Mouse (Mus musculus): ENCODE data around the gene Malrd1. TPM values are rescaled to one million over a fixed set of nuclear protein-coding genes. Genes with fewer than 3 reads are reported as not detected.

The Malrd1 gene
- polyA plus RNA-seq, 1 experiment from 2014 or later = 0.34 TPM

DNA sequence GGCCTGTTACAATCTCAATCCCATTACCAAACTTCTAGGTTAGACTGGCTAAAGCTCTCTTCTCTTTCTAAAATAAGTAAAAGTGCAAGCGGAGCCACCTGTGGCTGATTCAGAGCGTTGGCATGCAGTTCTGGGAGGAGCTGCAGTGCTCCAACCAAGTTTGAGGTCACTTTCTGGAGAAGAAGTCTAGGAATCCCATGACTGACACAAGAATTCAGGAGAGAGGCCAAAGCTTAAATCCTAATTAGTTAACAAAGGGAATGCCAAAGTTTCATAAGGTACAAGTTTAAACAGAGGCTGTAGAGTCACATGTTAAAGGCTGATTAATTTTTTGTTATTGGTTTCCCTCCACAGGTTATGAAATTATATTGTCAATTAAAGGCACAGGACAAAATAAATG is 642.3 kb downstream of the Malrd1 start:
- Histone ChIP-seq H3K27me3 (ENCODE audit: insufficient read depth, low read length) (no peaks in the 10 kb centered on the region), H3K4me3 (ENCODE audit: low read length) (no peak overlapping the region), H3K36me3 (ENCODE audit: insufficient read depth, low read length) (no peaks in the 10 kb centered on the region), H3K27ac (ENCODE audit: low read length) (no peak overlapping the region), H3K4me2 (replicated peaks; ENCODE audit: low read depth, low read length) (no peak overlapping the region), H3K9me3 (ENCODE audit: low read length) (no peaks in the 10 kb centered on the region), H3K9ac (replicated peaks; ENCODE audit: low read length) (no peak overlapping the region), H3K4me1 (ENCODE audit: insufficient read depth, low read length) (no peaks in the 10 kb centered on the region)
- 69% methylated on average over 2 of the region's 2 CpGs for WGBS
- ATAC-seq (ENCODE audit: low FRiP score, low TSS enrichment) = no peak

DNA sequence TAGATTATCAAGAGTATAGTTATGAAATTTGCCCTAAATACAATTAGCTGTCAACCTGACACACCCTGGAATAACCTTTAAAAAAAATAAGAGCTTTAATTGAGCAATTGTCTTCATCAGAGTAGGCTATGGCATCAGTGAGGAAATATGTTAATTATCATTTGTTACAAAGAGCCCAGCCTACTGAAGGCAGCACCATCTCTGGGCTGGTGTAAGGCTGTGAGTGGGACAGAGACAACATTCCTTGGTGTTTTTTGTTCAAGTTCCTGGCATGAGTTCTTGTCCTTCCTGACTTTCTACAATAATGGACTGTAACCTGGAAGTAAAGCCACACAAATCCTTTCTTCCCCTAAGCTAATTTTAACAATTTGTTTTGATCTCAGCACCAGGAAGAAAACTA is 645.8 kb downstream of the Malrd1 start:
- Histone ChIP-seq H3K27ac (ENCODE audit: low read length) (no peak overlapping the region), H3K4me3 (ENCODE audit: low read length) (no peak overlapping the region)
- ATAC-seq (ENCODE audit: low FRiP score, low TSS enrichment) = no peak

DNA sequence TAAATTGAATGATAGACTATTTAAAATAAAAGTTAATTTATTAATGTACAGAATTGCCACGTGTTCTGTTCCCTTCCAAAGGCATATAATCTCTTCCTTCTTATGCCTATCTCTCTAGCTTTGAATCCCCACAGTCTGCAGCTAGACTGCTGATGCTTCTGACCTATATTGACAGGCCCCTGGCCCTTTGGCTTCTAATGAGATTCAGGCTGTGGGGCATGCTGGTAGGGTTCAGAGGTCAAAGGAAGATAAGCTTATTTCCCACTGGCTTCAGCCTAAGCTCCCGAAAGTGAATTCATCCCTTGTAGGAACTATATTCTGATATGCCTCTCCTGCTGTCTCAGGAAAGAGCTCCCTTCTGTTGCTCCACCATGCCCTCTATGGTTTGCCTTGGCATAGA is 647.1 kb downstream of the Malrd1 start:
- WGBS = 62% methylated on average over 2 of the region's 2 CpGs
- H3K4me1 ChIP-seq (ENCODE audit: insufficient read depth, low read length) = no peaks in the 10 kb centered on the region
- ATAC-seq (ENCODE audit: low FRiP score, low TSS enrichment) = no peak
- no peak overlapping the region for H3K4me3 ChIP-seq (ENCODE audit: low read length)
- no peak overlapping the region for H3K27ac ChIP-seq (ENCODE audit: low read length)
- no peak overlapping the region for H3K9ac ChIP-seq (replicated peaks; ENCODE audit: low read length)
- H3K9me3 ChIP-seq (ENCODE audit: low read length) = no peaks in the 10 kb centered on the region
- no peak overlapping the region for H3K4me2 ChIP-seq (replicated peaks; ENCODE audit: low read depth, low read length)
- H3K36me3 ChIP-seq (ENCODE audit: insufficient read depth, low read length) = no peaks in the 10 kb centered on the region
- no peaks in the 10 kb centered on the region for H3K27me3 ChIP-seq (ENCODE audit: insufficient read depth, low read length)

More for the DNA sequence above, 645.8 kb downstream of the Malrd1 start:
- no peaks in the 10 kb centered on the region for H3K9me3 ChIP-seq (ENCODE audit: low read length)
- no peak overlapping the region for H3K9ac ChIP-seq (replicated peaks; ENCODE audit: low read length)
- H3K4me2 ChIP-seq (replicated peaks; ENCODE audit: low read depth, low read length) = no peak overlapping the region
- no peaks in the 10 kb centered on the region for H3K4me1 ChIP-seq (ENCODE audit: insufficient read depth, low read length)
- no peaks in the 10 kb centered on the region for H3K27me3 ChIP-seq (ENCODE audit: insufficient read depth, low read length)
- H3K36me3 ChIP-seq (ENCODE audit: insufficient read depth, low read length) = no peaks in the 10 kb centered on the region

DNA sequence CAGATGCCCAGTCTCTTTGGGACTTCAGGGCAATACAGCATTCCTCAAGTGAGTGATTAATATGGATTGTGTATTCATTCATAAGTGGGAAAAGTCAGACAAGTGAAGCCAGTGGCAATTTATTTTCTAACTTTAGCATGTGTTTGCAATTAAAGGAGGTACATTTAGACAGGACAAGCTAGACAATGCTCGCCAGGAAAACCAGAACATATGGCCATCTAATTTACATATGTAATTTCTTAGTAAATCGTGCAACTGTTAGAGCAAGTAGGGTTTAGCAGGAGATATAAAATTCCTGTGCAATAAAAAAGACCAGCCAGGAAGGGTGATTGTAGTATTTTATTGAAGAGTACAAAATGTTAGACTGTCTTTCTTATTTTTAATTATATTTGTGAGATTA is 655.9 kb downstream of the Malrd1 start:
- 68% methylated on average over 2 of the region's 2 CpGs for WGBS
- ATAC-seq (ENCODE audit: low FRiP score, low TSS enrichment) = no peak
- H3K4me1 ChIP-seq (ENCODE audit: insufficient read depth, low read length) = no peaks in the 10 kb centered on the region

DNA sequence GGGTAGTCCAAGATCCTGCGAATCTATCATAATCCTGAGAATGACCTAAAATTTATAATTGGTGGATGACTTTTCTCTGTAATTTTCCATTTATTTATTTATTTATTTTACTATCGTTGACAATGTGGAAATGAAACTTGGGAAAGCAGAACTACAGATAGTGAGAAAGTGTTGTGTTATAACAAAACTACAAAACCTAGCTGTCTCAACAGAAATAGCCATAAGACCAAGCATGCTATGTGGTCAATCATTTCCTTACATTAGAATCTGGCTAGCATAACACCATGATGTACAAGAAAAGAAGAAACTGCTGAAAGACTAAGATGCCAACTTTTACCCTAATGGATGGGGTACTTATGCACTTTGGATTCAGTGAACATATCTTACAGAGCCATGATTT is 656.9 kb downstream of the Malrd1 start:
- ATAC-seq (ENCODE audit: low FRiP score, low TSS enrichment) = no peak
- 91% methylated on average over 2 of the region's 2 CpGs for WGBS
- H3K36me3 ChIP-seq (ENCODE audit: insufficient read depth, low read length) = no peaks in the 10 kb centered on the region
- no peak overlapping the region for H3K27ac ChIP-seq (ENCODE audit: low read length)
- H3K4me2 ChIP-seq (replicated peaks; ENCODE audit: low read depth, low read length) = no peak overlapping the region
- no peak overlapping the region for H3K4me3 ChIP-seq (ENCODE audit: low read length)
- H3K9ac ChIP-seq (replicated peaks; ENCODE audit: low read length) = no peak overlapping the region
- H3K27me3 ChIP-seq (ENCODE audit: insufficient read depth, low read length) = no peaks in the 10 kb centered on the region
- H3K9me3 ChIP-seq (ENCODE audit: low read length) = no peaks in the 10 kb centered on the region
- H3K4me1 ChIP-seq (ENCODE audit: insufficient read depth, low read length) = no peaks in the 10 kb centered on the region

More for the DNA sequence above, 655.9 kb downstream of the Malrd1 start:
- Histone ChIP-seq H3K27ac (ENCODE audit: low read length) (no peak overlapping the region), H3K4me3 (ENCODE audit: low read length) (no peak overlapping the region), H3K4me2 (replicated peaks; ENCODE audit: low read depth, low read length) (no peak overlapping the region), H3K9me3 (ENCODE audit: low read length) (no peaks in the 10 kb centered on the region), H3K9ac (replicated peaks; ENCODE audit: low read length) (no peak overlapping the region), H3K27me3 (ENCODE audit: insufficient read depth, low read length) (no peaks in the 10 kb centered on the region), H3K36me3 (ENCODE audit: insufficient read depth, low read length) (no peaks in the 10 kb centered on the region)

DNA sequence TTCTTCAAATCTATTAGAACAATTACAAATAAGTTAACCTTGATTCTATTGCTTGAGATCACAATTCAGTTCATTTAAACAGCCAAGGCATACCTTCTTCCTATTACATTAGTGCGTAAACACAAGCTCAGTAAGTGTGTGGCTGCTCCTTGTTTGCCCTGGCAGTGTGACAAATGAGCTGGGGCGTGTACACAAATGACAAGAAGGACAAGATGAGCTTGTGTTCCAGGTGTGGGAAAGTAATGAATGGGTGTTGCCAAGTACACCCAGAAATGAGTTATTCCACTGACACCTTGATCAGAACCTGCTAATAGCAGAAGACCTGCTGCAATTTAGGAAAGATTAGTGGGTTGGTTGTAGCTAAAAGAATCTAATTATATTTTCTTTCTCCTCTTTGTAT is 683.7 kb downstream of the Malrd1 start:
- H3K27ac ChIP-seq (ENCODE audit: low read length) = no peak overlapping the region
- H3K27me3 ChIP-seq (ENCODE audit: insufficient read depth, low read length) = no peaks in the 10 kb centered on the region
- no peaks in the 10 kb centered on the region for H3K9me3 ChIP-seq (ENCODE audit: low read length)
- no peak overlapping the region for H3K9ac ChIP-seq (replicated peaks; ENCODE audit: low read length)
- no peak overlapping the region for H3K4me2 ChIP-seq (replicated peaks; ENCODE audit: low read depth, low read length)
- 62% methylated on average over 2 of the region's 2 CpGs for WGBS
- ATAC-seq (ENCODE audit: low FRiP score, low TSS enrichment) = no peak
- no peak overlapping the region for H3K4me3 ChIP-seq (ENCODE audit: low read length)
- no peaks in the 10 kb centered on the region for H3K36me3 ChIP-seq (ENCODE audit: insufficient read depth, low read length)
- H3K4me1 ChIP-seq (ENCODE audit: insufficient read depth, low read length) = no peaks in the 10 kb centered on the region

DNA sequence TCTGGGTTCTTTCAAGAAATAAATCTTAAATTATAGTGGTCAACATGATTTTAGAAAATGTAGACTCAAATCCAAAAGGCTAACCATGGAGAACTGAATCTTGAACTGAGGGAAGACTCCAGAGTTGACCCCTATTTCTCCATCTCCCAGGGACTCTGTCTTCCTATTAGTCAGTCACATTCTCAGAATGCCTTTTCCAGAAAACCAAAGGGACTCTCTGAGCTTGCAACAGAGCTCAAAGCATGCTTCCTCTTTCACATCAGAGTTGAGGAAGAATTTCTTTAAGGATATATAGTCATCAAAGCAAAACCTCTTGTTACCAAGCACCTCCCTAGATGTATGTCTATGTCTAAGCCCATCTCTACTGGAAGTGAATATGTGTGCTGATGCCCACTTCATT is 686.5 kb downstream of the Malrd1 start:
- Histone ChIP-seq H3K9ac (replicated peaks; ENCODE audit: low read length) (no peak overlapping the region), H3K36me3 (ENCODE audit: insufficient read depth, low read length) (no peaks in the 10 kb centered on the region), H3K4me1 (ENCODE audit: insufficient read depth, low read length) (no peaks in the 10 kb centered on the region), H3K27me3 (ENCODE audit: insufficient read depth, low read length) (no peaks in the 10 kb centered on the region), H3K9me3 (ENCODE audit: low read length) (no peaks in the 10 kb centered on the region), H3K4me2 (replicated peaks; ENCODE audit: low read depth, low read length) (no peak overlapping the region), H3K27ac (ENCODE audit: low read length) (no peak overlapping the region), H3K4me3 (ENCODE audit: low read length) (no peak overlapping the region)
- no peak for ATAC-seq (ENCODE audit: low FRiP score, low TSS enrichment)

DNA sequence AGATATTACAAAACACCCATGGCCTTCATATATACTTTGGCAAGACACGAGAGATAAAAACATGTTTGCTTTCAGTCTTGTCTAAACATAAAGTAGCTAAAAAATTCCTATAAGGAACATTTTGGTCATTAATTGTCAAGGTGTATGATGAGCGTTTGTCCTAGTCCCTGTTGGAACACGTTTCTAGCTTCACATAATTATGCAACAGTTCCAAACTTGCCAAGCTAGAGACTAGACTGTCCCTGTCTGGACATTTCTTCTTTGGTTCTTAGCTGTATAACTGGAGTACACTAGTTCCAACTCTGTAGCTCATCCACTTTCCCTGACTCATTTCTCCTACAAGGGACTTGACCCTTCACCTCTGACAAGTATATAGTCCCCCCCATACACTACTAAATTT is 687.8 kb downstream of the Malrd1 start:
- no peaks in the 10 kb centered on the region for H3K27me3 ChIP-seq (ENCODE audit: insufficient read depth, low read length)
- 86% methylated on average over 3 of the region's 3 CpGs for WGBS
- no peaks in the 10 kb centered on the region for H3K9me3 ChIP-seq (ENCODE audit: low read length)
- no peak overlapping the region for H3K4me3 ChIP-seq (ENCODE audit: low read length)
- H3K27ac ChIP-seq (ENCODE audit: low read length) = no peak overlapping the region
- H3K4me1 ChIP-seq (ENCODE audit: insufficient read depth, low read length) = no peaks in the 10 kb centered on the region
- H3K4me2 ChIP-seq (replicated peaks; ENCODE audit: low read depth, low read length) = no peak overlapping the region
- no peaks in the 10 kb centered on the region for H3K36me3 ChIP-seq (ENCODE audit: insufficient read depth, low read length)
- ATAC-seq (ENCODE audit: low FRiP score, low TSS enrichment) = no peak
- no peak overlapping the region for H3K9ac ChIP-seq (replicated peaks; ENCODE audit: low read length)

DNA sequence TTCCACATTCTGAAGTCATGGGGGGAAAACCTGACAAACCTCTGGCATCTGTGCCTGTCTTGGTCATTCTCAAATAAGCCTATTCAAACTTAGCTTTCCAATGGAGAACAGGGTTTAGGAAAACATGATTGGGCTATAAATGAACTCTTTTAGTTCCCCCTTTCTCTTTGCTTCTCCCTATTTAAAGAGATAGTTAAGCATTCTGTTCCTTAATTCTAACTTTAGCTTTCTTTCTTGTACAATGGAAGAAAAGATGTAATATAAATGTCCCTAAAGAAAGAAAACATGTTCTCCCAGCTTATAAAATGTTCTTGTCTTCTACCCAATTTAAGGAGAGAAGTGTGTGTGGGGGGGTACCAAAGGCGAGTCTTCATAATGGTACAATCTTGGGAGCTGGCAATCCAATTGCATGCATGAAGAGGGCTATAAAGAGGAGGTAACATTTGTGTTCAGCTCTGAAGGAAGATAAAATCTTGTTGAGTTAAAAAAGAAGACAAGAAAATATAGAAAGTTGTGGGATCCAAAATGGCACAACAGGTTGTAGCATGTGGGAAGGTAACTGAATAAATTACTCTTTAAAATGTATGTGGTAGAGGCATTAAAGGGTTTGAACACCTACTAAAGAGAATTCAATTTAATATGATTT is 702.0 kb downstream of the Malrd1 start:
- Histone ChIP-seq H3K9me3 (ENCODE audit: low read length) (no peaks in the 10 kb centered on the region), H3K9ac (replicated peaks; ENCODE audit: low read length) (no peak overlapping the region), H3K27ac (ENCODE audit: low read length) (no peak overlapping the region), H3K36me3 (ENCODE audit: insufficient read depth, low read length) (no peaks in the 10 kb centered on the region), H3K4me1 (ENCODE audit: insufficient read depth, low read length) (no peaks in the 10 kb centered on the region), H3K4me2 (replicated peaks; ENCODE audit: low read depth, low read length) (no peak overlapping the region), H3K4me3 (ENCODE audit: low read length) (no peak overlapping the region), H3K27me3 (ENCODE audit: insufficient read depth, low read length) (no peaks in the 10 kb centered on the region)
- no peak for ATAC-seq (ENCODE audit: low FRiP score, low TSS enrichment)
- 85% methylated on average over 1 of the region's 1 CpGs for WGBS

DNA sequence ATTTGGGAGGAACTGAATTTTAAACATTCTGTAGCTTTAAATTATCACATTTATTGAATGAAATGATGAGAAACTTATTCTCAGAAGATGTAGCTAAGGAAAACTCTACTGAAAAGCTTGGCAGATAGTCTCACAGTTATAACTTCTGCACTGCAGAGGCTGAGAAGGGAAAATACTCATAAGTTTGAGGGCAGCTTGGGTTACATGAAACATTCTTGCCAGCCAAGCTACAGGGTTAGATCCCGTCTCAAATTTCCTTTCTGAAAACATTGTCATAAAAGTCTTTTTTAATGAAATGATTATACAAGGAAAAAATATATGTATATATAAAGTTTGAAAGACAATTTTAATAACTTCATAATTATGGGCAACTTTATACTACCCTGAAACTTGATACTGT is 714.6 kb downstream of the Malrd1 start:
- Histone ChIP-seq H3K4me2 (replicated peaks; ENCODE audit: low read depth, low read length) (no peak overlapping the region), H3K27ac (ENCODE audit: low read length) (no peak overlapping the region), H3K27me3 (ENCODE audit: insufficient read depth, low read length) (no peaks in the 10 kb centered on the region), H3K36me3 (ENCODE audit: insufficient read depth, low read length) (no peaks in the 10 kb centered on the region), H3K9ac (replicated peaks; ENCODE audit: low read length) (no peak overlapping the region), H3K9me3 (ENCODE audit: low read length) (no peaks in the 10 kb centered on the region), H3K4me1 (ENCODE audit: insufficient read depth, low read length) (no peaks in the 10 kb centered on the region), H3K4me3 (ENCODE audit: low read length) (no peak overlapping the region)
- ATAC-seq (ENCODE audit: low FRiP score, low TSS enrichment) = no peak
- WGBS = 71% methylated on average over 1 of the region's 1 CpGs
